Mouse (Mus musculus): ENCODE measurements around the gene Olfr12. TPM values are rescaled to one million over a fixed set of nuclear protein-coding genes. Genes with fewer than 3 reads are reported as not detected.

Gene Olfr12
- polyA plus RNA-seq, 1 experiment from 2014 or later = not detected

- TF ChIP-seq CTCF (IDR thresholded peaks at IDR 0.05; ENCODE audit: low read depth) = no peak
- Histone ChIP-seq H3K9ac (no peak overlapping the region), H3K27me3 (ENCODE audit: insufficient read depth, low read length) (no peaks in the 10 kb centered on the region), H3K27ac (ENCODE audit: low read depth) (no peak overlapping the region), H3K4me1 (ENCODE audit: insufficient read depth) (no peaks in the 10 kb centered on the region), H3K4me2 (no peak overlapping the region), H3K4me3 (ENCODE audit: low read depth, low read length) (no peak overlapping the region), H3K9me3 (ENCODE audit: low read depth, low read length) (no peaks in the 10 kb centered on the region), H3K36me3 (ENCODE audit: insufficient read depth) (peaks cover 38% of the 10 kb centered on the region)
- WGBS = 64% methylated on average over 1 of the region's 1 CpGs
- ATAC-seq (ENCODE audit: insufficient read depth) (no peak), DNase-seq (no peak)
Observed at GRCm38 (mm10) chr1:92634569-92634968, 17.0 kb downstream of the Olfr12 start.

GRCm38 (mm10) chr1:92634976-92635599 lies 17.5 kb downstream of the Olfr12 start:
- no peak for TF ChIP-seq CTCF (IDR thresholded peaks at IDR 0.05; ENCODE audit: low read depth)
- no peak overlapping the region for H3K4me3 ChIP-seq (ENCODE audit: low read depth, low read length)
- H3K27ac ChIP-seq (ENCODE audit: low read depth) = no peak overlapping the region
- no peaks in the 10 kb centered on the region for H3K9me3 ChIP-seq (ENCODE audit: low read depth, low read length)
- 74% methylated on average over 4 of the region's 4 CpGs for WGBS
- H3K36me3 ChIP-seq (ENCODE audit: insufficient read depth) = peaks cover 38% of the 10 kb centered on the region
- ATAC-seq (ENCODE audit: insufficient read depth) (no peak), DNase-seq (peak; percentile 11)
- H3K9ac ChIP-seq = no peak overlapping the region
- H3K4me2 ChIP-seq = no peak overlapping the region
- H3K4me1 ChIP-seq (ENCODE audit: insufficient read depth) = no peaks in the 10 kb centered on the region
- H3K27me3 ChIP-seq (ENCODE audit: insufficient read depth, low read length) = no peaks in the 10 kb centered on the region

DNA sequence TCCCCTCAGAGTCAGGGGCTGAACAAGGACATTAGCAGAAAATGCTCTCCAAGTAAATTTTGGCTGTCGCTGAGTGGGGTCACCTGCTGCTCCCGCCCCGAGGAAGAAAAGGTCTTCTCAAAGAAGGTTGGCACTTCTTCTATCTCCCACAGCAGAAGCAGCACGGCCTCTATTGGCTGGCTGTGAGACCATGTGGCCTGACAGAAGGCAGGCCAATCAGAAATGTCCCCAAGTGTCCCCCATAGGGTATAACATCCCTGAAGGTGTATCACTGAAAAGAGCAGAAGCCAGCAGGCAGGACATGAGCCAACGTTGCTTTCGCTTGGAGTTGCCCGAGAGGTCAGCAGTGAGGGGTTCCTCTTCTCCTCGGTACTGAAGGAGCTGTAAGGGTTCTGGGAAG lies 18.4 kb downstream of the Olfr12 start:
- ATAC-seq (ENCODE audit: insufficient read depth) = no peak
- Histone ChIP-seq H3K36me3 (ENCODE audit: insufficient read depth) (peaks cover 38% of the 10 kb centered on the region), H3K9ac (no peak overlapping the region), H3K4me3 (ENCODE audit: low read depth, low read length) (no peak overlapping the region), H3K4me1 (ENCODE audit: insufficient read depth) (no peaks in the 10 kb centered on the region), H3K4me2 (no peak overlapping the region), H3K27ac (ENCODE audit: low read depth) (no peak overlapping the region), H3K9me3 (ENCODE audit: low read depth, low read length) (no peaks in the 10 kb centered on the region), H3K27me3 (ENCODE audit: insufficient read depth, low read length) (no peaks in the 10 kb centered on the region)
- 89% methylated on average over 8 of the region's 8 CpGs for WGBS
- DNase-seq = no peak
- TF ChIP-seq CTCF (IDR thresholded peaks at IDR 0.05; ENCODE audit: low read depth) = no peak

- WGBS = 94% methylated on average over 11 of the region's 11 CpGs
- Histone ChIP-seq H3K27ac (ENCODE audit: low read depth) (no peak overlapping the region), H3K4me3 (ENCODE audit: low read depth, low read length) (no peak overlapping the region), H3K4me2 (no peak overlapping the region), H3K36me3 (ENCODE audit: insufficient read depth) (peaks cover 38% of the 10 kb centered on the region), H3K27me3 (ENCODE audit: insufficient read depth, low read length) (no peaks in the 10 kb centered on the region), H3K9ac (no peak overlapping the region), H3K9me3 (ENCODE audit: low read depth, low read length) (no peaks in the 10 kb centered on the region), H3K4me1 (ENCODE audit: insufficient read depth) (no peaks in the 10 kb centered on the region)
- TF ChIP-seq CTCF (IDR thresholded peaks at IDR 0.05; ENCODE audit: low read depth) = no peak
- DNase-seq (no peak), ATAC-seq (ENCODE audit: insufficient read depth) (no peak)
Observed at GRCm38 (mm10) chr1:92636676-92637075, 19.1 kb downstream of the Olfr12 start.

DNA sequence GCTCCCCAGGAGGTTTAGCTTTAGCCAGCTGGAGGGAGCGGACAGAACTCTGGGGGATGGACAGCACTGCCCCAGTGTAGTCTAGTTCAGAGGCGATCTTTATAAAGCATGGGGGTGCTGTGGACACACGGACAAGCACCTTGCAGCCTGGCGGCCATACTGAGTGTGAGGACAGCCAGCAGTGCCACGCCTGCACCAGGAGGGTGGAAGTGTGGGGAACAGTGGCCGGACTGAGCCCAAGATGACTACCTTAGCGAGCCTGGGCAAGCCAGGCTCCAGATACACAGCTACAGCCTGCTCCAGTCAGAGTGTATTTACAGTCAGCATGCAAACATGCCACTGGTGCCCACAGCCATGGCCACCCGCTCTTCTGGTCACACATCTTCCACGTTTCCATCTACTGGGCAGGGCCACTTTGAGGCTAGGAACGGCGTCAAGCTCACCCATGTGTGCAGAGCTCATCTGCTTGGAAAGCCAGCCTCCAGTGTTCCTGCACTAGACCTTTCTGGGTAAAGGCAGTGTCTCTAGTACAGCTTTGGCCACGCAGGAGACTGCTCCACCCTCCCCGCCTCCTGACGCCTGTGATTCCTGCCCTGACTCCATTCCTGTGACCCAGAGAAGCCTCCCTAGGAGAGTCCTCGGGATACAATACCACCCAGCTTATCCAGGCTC lies 20.0 kb downstream of the Olfr12 start:
- Histone ChIP-seq H3K4me3 (ENCODE audit: low read depth, low read length) (no peak overlapping the region), H3K4me2 (no peak overlapping the region), H3K9ac (no peak overlapping the region), H3K27ac (ENCODE audit: low read depth) (no peak overlapping the region), H3K9me3 (ENCODE audit: low read depth, low read length) (no peaks in the 10 kb centered on the region), H3K36me3 (ENCODE audit: insufficient read depth) (peaks cover 38% of the 10 kb centered on the region), H3K4me1 (ENCODE audit: insufficient read depth) (peaks cover 3% of the 10 kb centered on the region; the same call in 1 of the 2 replicates), H3K27me3 (ENCODE audit: insufficient read depth, low read length) (no peaks in the 10 kb centered on the region)
- ATAC-seq (ENCODE audit: insufficient read depth) = no peak
- WGBS = 87% methylated on average over 15 of the region's 15 CpGs
- no peak for DNase-seq
- TF ChIP-seq CTCF (IDR thresholded peaks at IDR 0.05; ENCODE audit: low read depth) = no peak

DNA sequence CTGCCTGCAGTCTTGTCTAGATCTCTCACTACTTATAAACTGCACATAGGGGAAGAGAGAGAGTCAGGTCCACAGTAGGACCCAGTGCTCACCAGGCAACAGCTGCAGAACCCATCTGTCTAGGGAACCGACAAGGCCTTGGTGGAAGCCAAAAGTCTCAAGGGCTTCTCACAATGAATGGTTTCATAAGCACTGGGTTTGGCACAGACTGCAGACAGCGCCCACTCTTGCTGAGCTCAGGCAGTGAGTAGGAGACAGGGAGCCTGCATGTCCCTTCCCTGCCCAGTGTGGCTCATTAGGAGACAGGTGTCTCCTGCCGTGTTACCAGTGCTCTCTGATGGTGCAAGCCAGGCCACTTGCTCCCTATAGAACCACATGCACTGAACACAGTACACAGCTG lies 20.6 kb downstream of the Olfr12 start:
- WGBS = 86% methylated on average over 3 of the region's 3 CpGs
- no peak for ATAC-seq (ENCODE audit: insufficient read depth)

DNA sequence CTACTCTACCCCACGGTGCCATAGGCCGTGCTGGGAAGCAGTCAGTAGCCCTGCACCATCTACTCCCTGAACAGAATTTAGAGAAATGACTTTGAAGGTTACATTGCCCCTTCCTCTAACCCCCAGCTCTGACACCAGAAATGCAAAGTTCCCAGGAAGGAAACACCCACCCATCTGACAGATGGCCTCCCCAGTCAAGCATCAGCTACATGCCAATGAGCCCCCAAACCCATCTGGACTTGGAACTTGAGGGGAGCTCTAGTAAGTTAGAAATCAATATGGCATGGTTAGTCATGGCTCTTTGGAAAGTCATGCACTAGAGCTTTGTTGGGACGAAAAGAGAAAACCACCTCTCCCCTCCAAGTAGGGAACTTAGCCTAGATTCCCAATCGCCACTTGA lies 21.1 kb downstream of the Olfr12 start:
- WGBS = 89% methylated on average over 4 of the region's 4 CpGs
- Histone ChIP-seq H3K4me2 (no peak overlapping the region), H3K9ac (no peak overlapping the region), H3K9me3 (ENCODE audit: low read depth, low read length) (no peaks in the 10 kb centered on the region), H3K4me1 (ENCODE audit: insufficient read depth) (peaks cover 3% of the 10 kb centered on the region; the same call in 1 of the 2 replicates), H3K27ac (ENCODE audit: low read depth) (no peak overlapping the region), H3K4me3 (ENCODE audit: low read depth, low read length) (no peak overlapping the region), H3K36me3 (ENCODE audit: insufficient read depth) (peaks cover 38% of the 10 kb centered on the region), H3K27me3 (ENCODE audit: insufficient read depth, low read length) (no peaks in the 10 kb centered on the region)
- DNase-seq (no peak), ATAC-seq (ENCODE audit: insufficient read depth) (no peak)
- TF ChIP-seq CTCF (IDR thresholded peaks at IDR 0.05; ENCODE audit: low read depth) = no peak

More for the DNA sequence above, 20.6 kb downstream of the Olfr12 start:
- Histone ChIP-seq H3K9ac (no peak overlapping the region), H3K4me2 (no peak overlapping the region), H3K9me3 (ENCODE audit: low read depth, low read length) (no peaks in the 10 kb centered on the region), H3K27me3 (ENCODE audit: insufficient read depth, low read length) (no peaks in the 10 kb centered on the region), H3K4me3 (ENCODE audit: low read depth, low read length) (no peak overlapping the region), H3K36me3 (ENCODE audit: insufficient read depth) (peaks cover 38% of the 10 kb centered on the region), H3K4me1 (ENCODE audit: insufficient read depth) (peaks cover 3% of the 10 kb centered on the region; the same call in 1 of the 2 replicates), H3K27ac (ENCODE audit: low read depth) (no peak overlapping the region)
- TF ChIP-seq CTCF (IDR thresholded peaks at IDR 0.05; ENCODE audit: low read depth) = no peak
- no peak for DNase-seq
